Mouse (Mus musculus) c-Kit-positive CD71-positive TER-119-positive erythroid progenitor cells, embryonic 14.5 days (primary cell): ENCODE results near the gene Kcnk1.

Source experiments
- DNase-seq: peaks from one replicate; pipeline ENCODE4 v3.0.0-alpha.2; 2013; ENCODE audit warnings: low spot score

The Kcnk1 gene

GRCm38 (mm10) chr8:125995101-125995986, at the start of gene Kcnk1:
TSS of gene Kcnk1 (plus strand) at chr8:125995170.
- DNase-seq: no peak

GRCm38 (mm10) chr8:125948696-125949308, 46.2 kb upstream of the Kcnk1 start:
- no peak for DNase-seq

GRCm38 (mm10) chr8:125950007-125950940, 44.7 kb upstream of the Kcnk1 start:
- DNase-seq: peak; percentile 76

- DNase-seq: no peak
Measured at GRCm38 (mm10) chr8:125955671-125956070, 39.3 kb upstream of the Kcnk1 start.

GRCm38 (mm10) chr8:125956796-125957195, 38.2 kb upstream of the Kcnk1 start:
- no peak for DNase-seq

GRCm38 (mm10) chr8:125957226-125957993, 37.6 kb upstream of the Kcnk1 start:
- DNase-seq: no peak

GRCm38 (mm10) chr8:125957994-125958368, 37.0 kb upstream of the Kcnk1 start:
- DNase-seq: no peak

- no peak for DNase-seq
Measured at GRCm38 (mm10) chr8:125959363-125959771, 35.6 kb upstream of the Kcnk1 start.

- no peak for DNase-seq
Measured at GRCm38 (mm10) chr8:125960037-125960436, 34.9 kb upstream of the Kcnk1 start.

- no peak for DNase-seq
Measured at GRCm38 (mm10) chr8:125961790-125962189, 33.2 kb upstream of the Kcnk1 start.

GRCm38 (mm10) chr8:125963807-125964211, 31.2 kb upstream of the Kcnk1 start:
- no peak for DNase-seq

GRCm38 (mm10) chr8:125971336-125971735, 23.6 kb upstream of the Kcnk1 start:
- no peak for DNase-seq

- no peak for DNase-seq
Measured at GRCm38 (mm10) chr8:125975981-125976380, 19.0 kb upstream of the Kcnk1 start.

GRCm38 (mm10) chr8:125980826-125981225, 14.1 kb upstream of the Kcnk1 start:
- DNase-seq: no peak

- DNase-seq: no peak
Measured at GRCm38 (mm10) chr8:125983515-125983914, 11.5 kb upstream of the Kcnk1 start.

GRCm38 (mm10) chr8:125984140-125984539, 10.8 kb upstream of the Kcnk1 start:
- DNase-seq: no peak

- no peak for DNase-seq
Measured at GRCm38 (mm10) chr8:125985364-125985763, 9.6 kb upstream of the Kcnk1 start.

- DNase-seq: no peak
Measured at GRCm38 (mm10) chr8:125986999-125987589, 7.9 kb upstream of the Kcnk1 start.

GRCm38 (mm10) chr8:125987996-125988395, 7.0 kb upstream of the Kcnk1 start:
- DNase-seq: no peak

- no peak for DNase-seq
Measured at GRCm38 (mm10) chr8:125993636-125994035, 1.3 kb upstream of the Kcnk1 start.
